Mouse (Mus musculus): ENCODE measurements around the gene Atp2b1.

DNA sequence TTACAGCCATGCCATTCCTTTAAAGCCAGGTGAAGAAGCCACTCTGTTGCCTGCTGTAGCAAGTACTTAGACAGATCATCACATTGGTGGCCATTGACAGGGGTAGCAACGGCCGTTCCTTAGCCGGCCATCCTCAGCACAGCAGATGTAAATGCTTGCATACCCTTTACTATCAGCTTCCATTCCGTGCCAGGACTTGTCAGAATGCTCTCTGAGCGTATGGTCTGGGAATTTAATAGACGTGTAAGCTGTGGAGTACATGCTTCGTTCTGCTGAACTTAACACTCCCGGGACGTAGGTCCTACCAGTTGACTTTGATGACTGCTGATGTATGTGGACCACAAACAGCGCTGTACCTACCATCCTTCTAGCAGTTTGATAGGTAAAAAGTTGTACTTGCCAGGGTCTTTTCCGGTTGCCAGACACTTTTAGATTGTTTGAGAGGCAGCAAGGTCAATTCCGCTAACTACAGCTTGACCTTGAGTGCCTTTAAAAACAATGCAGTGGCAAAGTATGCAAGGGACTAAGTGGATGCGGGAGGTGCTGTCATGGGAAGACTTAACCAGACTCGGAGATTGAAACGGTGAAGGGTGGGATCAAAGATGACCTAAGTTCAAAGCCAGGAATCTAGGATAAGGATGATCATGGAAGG lies 53.2 kb downstream of the Atp2b1 start:
- TF ChIP-seq CTCF (IDR thresholded peaks at IDR 0.05; ENCODE audit: low read depth, low read length) (no peak), GATA1 (IDR thresholded peaks at IDR 0.05; ENCODE audit: borderline replicate concordance, low read length) (no peak), TAL1 (conservative IDR thresholded peaks at IDR 0.05; ENCODE audit: low read depth, low read length) (no peak), GATA2 (IDR thresholded peaks at IDR 0.05; ENCODE audit: borderline replicate concordance, low read depth, low read length) (no peak)
